ENCODE assay signal across 8 mouse cellular contexts in the genomic region with DNA sequence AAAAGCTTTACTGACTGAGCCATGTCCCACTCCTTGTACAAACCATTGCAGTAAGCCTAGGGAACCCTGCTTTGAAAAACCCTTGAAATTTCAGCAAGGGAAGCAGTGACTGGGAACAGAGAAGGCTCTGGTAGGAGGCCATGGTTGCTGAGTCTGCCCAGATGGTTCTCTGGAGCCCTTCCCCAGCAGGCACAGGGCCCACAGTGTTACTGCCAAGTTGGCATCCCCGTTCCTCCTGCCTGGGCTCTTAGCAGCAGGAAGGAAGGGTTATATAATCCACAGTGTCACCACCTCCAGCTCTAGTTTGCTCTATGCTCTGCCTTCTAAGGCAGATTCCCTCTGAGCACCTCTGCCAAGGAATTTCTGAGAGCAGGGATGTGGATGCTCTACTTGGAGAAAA.
DNase-seq lines count a peak whose midpoint lies in the region; ATAC-seq and TF ChIP-seq lines count a peak whose summit lies in the region.

No protein-coding gene starts in this region.

- H3K36me3 ChIP-seq in forebrain, embryonic 14.5 days (ENCODE audit: control insufficient read depth, insufficient read depth, low read length): no peaks in the 10 kb centered on the region
- no peaks in the 10 kb centered on the region for H3K36me3 ChIP-seq in forebrain, embryonic 11.5 days (ENCODE audit: control insufficient read depth, insufficient read depth, low read length)
- no peaks in the 10 kb centered on the region for H3K36me3 ChIP-seq in stomach, postnatal 0 days (ENCODE audit: control insufficient read depth, insufficient read depth, low read length)
- H3K36me3 ChIP-seq in hindbrain, embryonic 10.5 days: no peaks in the 10 kb centered on the region

- ATAC-seq in forebrain, embryonic 14.5 days: peak; percentile 37; the same call in 1 of the 2 replicates
- no peak for ATAC-seq in forebrain, embryonic 11.5 days (replicated peaks; ENCODE audit: low FRiP score)
- ATAC-seq in stomach, postnatal 0 days (ENCODE audit: low FRiP score, low TSS enrichment): no peak

- H3K9ac ChIP-seq in forebrain, embryonic 14.5 days (ENCODE audit: low read length): no peak overlapping the region
- H3K9ac ChIP-seq in forebrain, embryonic 11.5 days (ENCODE audit: low read length): no peak overlapping the region
- no peak overlapping the region for H3K9ac ChIP-seq in stomach, postnatal 0 days (ENCODE audit: low read length)

- H3K9me3 ChIP-seq in forebrain, embryonic 14.5 days (replicated peaks; ENCODE audit: control insufficient read depth, low read length): no peaks in the 10 kb centered on the region
- H3K9me3 ChIP-seq in forebrain, embryonic 11.5 days (ENCODE audit: control insufficient read depth, low read length): no peaks in the 10 kb centered on the region; the same call in 1 of the 2 replicates
- H3K9me3 ChIP-seq in stomach, postnatal 0 days (ENCODE audit: control insufficient read depth, low read length): no peaks in the 10 kb centered on the region
- no peaks in the 10 kb centered on the region for H3K9me3 ChIP-seq in hindbrain, embryonic 10.5 days

- peak; percentile 63 for DNase-seq in forebrain, embryonic 14.5 days (ENCODE audit: low spot score)
- DNase-seq in forebrain, embryonic 11.5 days (ENCODE audit: low spot score): no peak
- peak; percentile 29 to 44 for DNase-seq in adrenal gland, postnatal 36 days
- peak; percentile 86 for DNase-seq in gastrocnemius, adult 2 months
- peak; percentile 83 for DNase-seq in left cerebral cortex, adult 11 months (ENCODE audit: low spot score)
- no peak for DNase-seq in stomach, postnatal 0 days (ENCODE audit: low spot score)
- no peak for DNase-seq in hindbrain, embryonic 10.5 days (ENCODE audit: low spot score)
- no peak for DNase-seq in thymus, postnatal 0 days (ENCODE audit: low spot score)

- no peak overlapping the region for H3K4me3 ChIP-seq in forebrain, embryonic 14.5 days (ENCODE audit: low read depth, low read length)
- H3K4me3 ChIP-seq in forebrain, embryonic 11.5 days (ENCODE audit: low read depth, low read length): no peak overlapping the region
- H3K4me3 ChIP-seq in gastrocnemius, adult 2 months: no peak overlapping the region
- H3K4me3 ChIP-seq in stomach, postnatal 0 days (ENCODE audit: low read depth, low read length): no peak overlapping the region
- no peak overlapping the region for H3K4me3 ChIP-seq in hindbrain, embryonic 10.5 days

- H3K27me3 ChIP-seq in forebrain, embryonic 14.5 days (replicated peaks; ENCODE audit: control insufficient read depth, insufficient read depth, low read length): no peaks in the 10 kb centered on the region
- H3K27me3 ChIP-seq in forebrain, embryonic 11.5 days (ENCODE audit: control insufficient read depth, insufficient read depth, low read length): no peaks in the 10 kb centered on the region
- no peaks in the 10 kb centered on the region for H3K27me3 ChIP-seq in stomach, postnatal 0 days (ENCODE audit: control insufficient read depth, insufficient read depth, low read length)
- H3K27me3 ChIP-seq in hindbrain, embryonic 10.5 days (ENCODE audit: insufficient read depth, poor library complexity, severe bottlenecking): no peaks in the 10 kb centered on the region

- intact Hi-C loops in gastrocnemius, adult 2 months (cut with DNase I): no loop called here

- TF ChIP-seq EP300 in stomach, postnatal 0 days (optimal IDR thresholded peaks at IDR 0.05): no peak

- no peak for TF ChIP-seq CTCF in gastrocnemius, adult 2 months (IDR thresholded peaks at IDR 0.05)
- TF ChIP-seq CTCF in stomach, postnatal 0 days (IDR thresholded peaks at IDR 0.05; ENCODE audit: low read depth): no peak

- no peak overlapping the region for H3K4me2 ChIP-seq in forebrain, embryonic 14.5 days (ENCODE audit: low read length)
- H3K4me2 ChIP-seq in forebrain, embryonic 11.5 days (ENCODE audit: low read depth, low read length, severe bottlenecking): no peak overlapping the region
- no peak overlapping the region for H3K4me2 ChIP-seq in stomach, postnatal 0 days (replicated peaks; ENCODE audit: low read depth)

- H3K27ac ChIP-seq in forebrain, embryonic 14.5 days (ENCODE audit: low read depth, low read length): no peak overlapping the region
- H3K27ac ChIP-seq in forebrain, embryonic 11.5 days (ENCODE audit: low read depth, low read length): no peak overlapping the region
- H3K27ac ChIP-seq in gastrocnemius, adult 2 months: no peak overlapping the region
- no peak overlapping the region for H3K27ac ChIP-seq in stomach, postnatal 0 days (replicated peaks)
- no peak overlapping the region for H3K27ac ChIP-seq in hindbrain, embryonic 10.5 days

- whole genome bisulfite sequencing in forebrain, embryonic 14.5 days: 80% methylated on average over 1 of the region's 1 CpGs
- 84% methylated on average over 1 of the region's 1 CpGs for WGBS in forebrain, embryonic 11.5 days
- 55% methylated on average over 1 of the region's 1 CpGs for whole genome bisulfite sequencing in stomach, postnatal 0 days
- WGBS in hindbrain, embryonic 10.5 days: 93% methylated on average over 1 of the region's 1 CpGs

- no peaks in the 10 kb centered on the region for H3K4me1 ChIP-seq in forebrain, embryonic 14.5 days (ENCODE audit: control insufficient read depth, insufficient read depth, low read length)
- H3K4me1 ChIP-seq in forebrain, embryonic 11.5 days (replicated peaks; ENCODE audit: control insufficient read depth, insufficient read depth, low read length): no peaks in the 10 kb centered on the region
- H3K4me1 ChIP-seq in stomach, postnatal 0 days (replicated peaks; ENCODE audit: control insufficient read depth, insufficient read depth): no peaks in the 10 kb centered on the region
- peaks cover 12% of the 10 kb centered on the region for H3K4me1 ChIP-seq in hindbrain, embryonic 10.5 days (replicated peaks)

Comparison
In these comparisons a context has a peak if more than half of its experiments do, and no peak if none do; other contexts are left out.
1. DNase-seq: peak in forebrain, embryonic 14.5 days (single experiment), adrenal gland, postnatal 36 days (2 of 2), gastrocnemius, adult 2 months (single experiment) and left cerebral cortex, adult 11 months (single experiment); none in forebrain, embryonic 11.5 days (single experiment), stomach, postnatal 0 days (single experiment), hindbrain, embryonic 10.5 days (single experiment) and thymus, postnatal 0 days (single experiment).